Mouse (Mus musculus): Measurements from ENCODE around the gene Atpif1.
"Not testable (repeated sequence)": the region's sequence is repeated elsewhere in the genome, so short reads cannot be mapped to it uniquely, and the experiment has no call there.

Gene Atpif1

DNA sequence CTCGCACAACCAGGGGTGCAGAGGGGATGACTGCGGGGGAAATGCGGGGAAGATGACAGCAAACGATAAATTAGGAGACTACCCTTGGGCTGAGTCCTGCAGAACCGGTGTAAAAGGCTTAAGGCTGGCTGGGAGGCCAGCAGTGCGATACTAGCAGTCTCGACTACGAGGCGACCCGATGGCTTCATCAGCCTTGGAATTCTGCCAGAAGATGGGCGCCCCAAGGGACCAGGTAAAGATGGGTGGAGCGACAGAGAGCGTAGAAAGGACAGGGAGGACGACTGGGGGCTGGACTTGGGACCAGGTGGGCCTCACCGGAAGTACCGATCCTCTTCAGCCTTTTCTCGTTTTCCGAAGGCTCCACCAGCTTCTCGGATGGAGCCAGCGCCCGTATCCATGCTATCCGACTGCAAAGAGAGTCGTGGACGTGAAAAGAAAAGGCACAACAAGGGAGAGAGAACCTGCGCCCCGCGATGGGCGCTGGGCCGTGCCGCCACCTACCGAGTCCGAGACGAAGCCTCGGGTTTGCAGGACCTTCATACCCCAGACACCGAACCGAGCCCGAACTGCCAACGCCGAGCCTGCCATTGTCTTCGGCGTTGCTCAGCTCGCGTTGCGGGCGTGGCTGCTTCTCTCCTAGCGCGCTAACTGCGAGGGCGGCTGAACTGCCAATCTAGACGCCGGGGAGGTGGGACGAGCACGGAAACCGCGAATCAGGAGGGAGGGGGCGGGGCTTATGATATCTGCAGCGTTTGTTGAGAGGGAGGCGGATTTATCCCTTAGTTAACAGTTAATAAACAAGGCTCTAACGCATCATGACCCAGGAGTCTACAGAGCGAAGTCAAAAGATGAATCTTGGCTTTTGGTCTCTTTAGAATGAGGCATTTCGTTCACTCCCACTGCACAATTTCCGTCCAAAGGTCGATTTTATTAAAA lies at the start of gene Atpif1:
Gene Atpif1 (minus strand): TSS at position 679 of the 936 bp plus-strand sequence.
- in situ Hi-C loops (cut with MboI, MseI), result loop anchor here (5.0 kb wide), 1 partner anchor 104 kb away; the partner anchor contains the start of gene Eya3

DNA sequence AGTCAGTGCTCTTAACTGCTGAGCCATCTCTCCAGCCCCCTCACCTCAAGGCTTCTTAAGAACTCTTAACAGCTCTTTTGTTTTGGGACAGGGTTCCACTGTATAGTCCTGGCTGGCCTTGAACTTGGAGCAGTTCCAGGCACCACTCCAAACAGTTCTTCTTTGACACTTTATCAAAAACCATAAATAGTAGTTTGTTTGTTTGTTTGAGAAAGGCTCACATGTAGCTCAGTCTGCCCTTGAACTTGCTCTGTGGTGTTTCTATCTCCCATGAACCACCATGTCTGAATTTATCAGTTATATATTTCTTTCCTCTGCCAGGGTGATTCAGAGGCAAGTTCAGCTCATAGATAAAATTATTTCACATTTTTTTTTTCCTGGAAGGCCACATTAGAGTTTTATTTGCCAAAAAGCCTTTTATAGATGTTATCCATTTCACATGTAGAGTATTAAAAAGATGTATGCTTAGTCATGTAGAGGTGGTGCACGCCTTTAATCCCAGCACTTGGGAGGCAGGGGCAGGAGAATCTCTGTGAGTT lies 41.4 kb upstream of the Atpif1 start:
- in situ Hi-C loops (cut with MboI, MseI), result no loop called here

DNA sequence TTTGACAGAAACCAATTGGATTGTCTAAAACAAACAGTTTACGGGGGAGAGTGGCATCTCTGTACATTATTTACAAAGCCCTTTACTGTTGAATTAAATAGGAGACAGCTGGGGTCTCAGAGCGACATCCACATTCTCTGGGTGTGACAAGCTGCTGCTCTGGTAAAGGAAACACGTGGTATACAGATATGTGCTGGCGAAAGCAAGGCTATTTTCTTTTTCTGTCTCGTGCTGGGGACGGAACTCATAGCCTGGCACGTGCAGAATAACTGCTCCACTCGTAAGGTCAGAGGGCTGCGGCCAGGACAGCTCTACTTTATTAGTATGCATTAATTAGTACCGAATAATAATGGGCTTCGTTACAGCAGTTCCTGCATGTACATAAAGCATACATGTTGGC lies 39.9 kb upstream of the Atpif1 start:
- in situ Hi-C loops (cut with MboI, MseI), result no loop called here

DNA sequence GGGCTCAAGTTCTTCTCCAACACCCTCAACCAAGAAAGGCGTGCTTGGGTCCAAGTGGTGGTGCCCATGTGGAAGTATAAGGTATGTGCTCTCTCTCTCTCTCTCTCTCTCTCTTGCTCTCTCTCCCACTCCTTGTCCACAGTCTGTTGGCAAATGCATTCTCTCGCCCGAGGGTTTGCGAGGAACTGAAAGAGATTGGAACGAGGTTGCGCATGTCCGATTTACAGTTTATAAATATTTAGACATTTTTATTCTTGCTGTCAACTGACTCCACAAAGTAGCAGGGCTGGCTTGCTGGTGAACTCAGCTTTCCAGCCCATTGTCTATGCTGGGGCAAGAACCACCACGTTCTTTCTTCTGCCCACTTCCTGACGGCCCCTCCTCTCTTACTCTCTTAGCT lies 37.7 kb upstream of the Atpif1 start:
- in situ Hi-C loops (cut with MboI, MseI), result no loop called here

GRCm38 (mm10) chr4:132569115-132569514 lies 35.7 kb upstream of the Atpif1 start:
- in situ Hi-C loops (cut with MboI, MseI), result no loop called here

- in situ Hi-C loops (cut with MboI, MseI), result no loop called here
Observed at GRCm38 (mm10) chr4:132567361-132567779, 33.9 kb upstream of the Atpif1 start.

- in situ Hi-C loops (cut with MboI, MseI), result no loop called here
Observed at GRCm38 (mm10) chr4:132565089-132565747, 31.8 kb upstream of the Atpif1 start.

DNA sequence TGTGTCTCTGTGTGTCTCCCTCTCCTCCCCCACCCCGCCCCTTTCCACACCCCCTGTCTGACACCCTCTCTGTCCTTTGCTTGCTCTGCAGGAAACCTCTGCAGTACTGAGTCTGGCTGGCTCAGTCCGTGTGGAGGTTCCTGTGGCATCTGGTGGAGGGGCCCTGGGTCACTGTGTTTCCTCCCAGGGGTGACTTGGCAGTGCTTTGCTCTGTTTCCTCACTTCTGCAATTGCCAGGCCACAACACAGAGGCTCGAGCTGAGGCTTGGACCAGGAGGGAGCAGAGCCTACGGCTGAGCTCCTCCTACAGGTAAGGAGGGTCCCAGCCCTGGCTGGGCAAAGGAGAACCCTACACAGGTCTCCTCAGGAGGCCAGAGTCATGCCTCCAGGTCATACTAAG lies 30.5 kb upstream of the Atpif1 start, which contains the start of gene Ptafr:
Gene Ptafr (plus strand): TSS at position 103 of the 400 bp plus-strand sequence.
- in situ Hi-C loops (cut with MboI, MseI), result no loop called here

DNA sequence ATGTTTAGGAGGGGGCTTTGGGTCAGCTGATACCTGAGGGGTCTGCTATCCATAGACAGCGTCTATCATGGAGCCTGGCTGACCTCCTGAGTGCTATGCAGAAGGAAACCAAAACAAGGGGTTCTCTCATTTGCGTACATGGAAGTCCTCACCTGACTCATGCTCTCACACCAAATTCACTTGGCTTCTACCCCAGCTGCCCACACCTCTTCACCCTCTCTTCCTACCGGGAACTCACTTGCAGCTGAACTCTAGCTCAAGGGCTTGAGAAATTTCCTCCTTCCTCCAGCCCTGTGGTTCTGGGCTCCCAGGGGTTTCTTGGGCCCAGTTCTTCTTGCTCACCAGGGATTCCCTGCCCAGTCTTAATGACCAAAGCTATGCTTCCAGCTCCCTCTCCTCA lies 29.8 kb upstream of the Atpif1 start:
- in situ Hi-C loops (cut with MboI, MseI), result no loop called here

- in situ Hi-C loops (cut with MboI, MseI), result not testable (repeated sequence)
Observed at GRCm38 (mm10) chr4:132555550-132555949, 22.1 kb upstream of the Atpif1 start.

GRCm38 (mm10) chr4:132554653-132555052 lies 21.2 kb upstream of the Atpif1 start:
- in situ Hi-C loops (cut with MboI, MseI), result no loop called here

- in situ Hi-C loops (cut with MboI, MseI), result no loop called here
Observed at GRCm38 (mm10) chr4:132554221-132554620, 20.8 kb upstream of the Atpif1 start.

DNA sequence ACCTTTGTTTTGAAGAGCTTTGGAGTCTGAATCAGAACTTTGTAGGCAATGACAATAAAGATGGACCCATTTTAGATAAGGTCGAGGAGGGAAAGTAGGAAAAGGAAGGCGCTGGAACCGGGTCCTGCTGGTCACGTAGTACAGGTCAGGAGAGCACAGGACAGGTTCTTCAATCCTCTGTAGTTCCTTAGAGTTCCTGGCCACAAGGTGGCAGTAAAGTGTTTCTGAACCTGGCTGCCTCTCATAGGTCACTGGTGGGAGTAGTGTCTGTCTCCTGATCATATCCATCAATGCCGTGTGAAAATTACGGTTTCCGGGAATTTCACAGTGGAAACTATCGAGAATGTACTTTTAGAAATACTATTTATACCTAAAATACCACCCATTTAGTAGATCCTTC lies 12.4 kb upstream of the Atpif1 start:
- in situ Hi-C loops (cut with MboI, MseI), result no loop called here

DNA sequence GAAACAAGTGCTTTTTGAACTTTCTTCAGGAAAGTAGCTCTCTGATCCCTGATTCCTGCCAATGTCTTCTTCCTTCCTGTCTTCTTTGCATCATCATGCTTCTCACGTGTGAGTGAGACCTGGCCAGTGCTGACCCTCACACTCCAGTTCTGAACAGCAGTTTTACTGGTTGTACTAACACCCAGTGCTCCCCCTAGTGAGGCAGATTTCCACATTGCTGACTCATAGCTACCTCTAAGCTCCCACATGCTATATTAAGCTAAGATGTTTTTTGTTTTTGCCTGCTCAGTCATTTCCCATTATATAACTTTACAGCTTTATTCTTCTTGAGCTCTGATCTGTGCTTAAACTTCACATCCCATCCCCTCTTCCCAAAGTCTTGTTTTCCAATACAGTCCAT lies 9.3 kb upstream of the Atpif1 start:
- in situ Hi-C loops (cut with MboI, MseI), result no loop called here

GRCm38 (mm10) chr4:132541413-132541812 lies 8.0 kb upstream of the Atpif1 start:
- in situ Hi-C loops (cut with MboI, MseI), result no loop called here

DNA sequence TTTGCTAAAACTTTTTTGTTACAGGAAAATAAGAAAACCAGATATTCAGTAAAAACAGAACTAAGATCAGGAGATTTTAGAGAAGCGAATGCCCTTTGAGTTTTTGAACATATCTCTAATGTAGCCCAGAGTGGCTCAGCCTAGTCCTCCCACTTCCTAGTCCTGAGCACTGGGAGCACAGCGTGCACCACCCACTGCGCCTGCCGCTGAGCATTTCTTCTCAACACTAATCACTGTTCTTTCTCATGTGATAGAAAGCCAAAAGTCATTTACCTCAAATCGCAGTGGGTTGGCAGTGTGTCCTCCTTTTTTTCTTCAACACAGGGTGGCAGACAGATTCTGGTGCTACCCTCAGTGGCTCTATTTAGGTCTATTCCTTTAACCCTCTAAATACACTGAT lies 6.0 kb upstream of the Atpif1 start:
- in situ Hi-C loops (cut with MboI, MseI), result no loop called here

DNA sequence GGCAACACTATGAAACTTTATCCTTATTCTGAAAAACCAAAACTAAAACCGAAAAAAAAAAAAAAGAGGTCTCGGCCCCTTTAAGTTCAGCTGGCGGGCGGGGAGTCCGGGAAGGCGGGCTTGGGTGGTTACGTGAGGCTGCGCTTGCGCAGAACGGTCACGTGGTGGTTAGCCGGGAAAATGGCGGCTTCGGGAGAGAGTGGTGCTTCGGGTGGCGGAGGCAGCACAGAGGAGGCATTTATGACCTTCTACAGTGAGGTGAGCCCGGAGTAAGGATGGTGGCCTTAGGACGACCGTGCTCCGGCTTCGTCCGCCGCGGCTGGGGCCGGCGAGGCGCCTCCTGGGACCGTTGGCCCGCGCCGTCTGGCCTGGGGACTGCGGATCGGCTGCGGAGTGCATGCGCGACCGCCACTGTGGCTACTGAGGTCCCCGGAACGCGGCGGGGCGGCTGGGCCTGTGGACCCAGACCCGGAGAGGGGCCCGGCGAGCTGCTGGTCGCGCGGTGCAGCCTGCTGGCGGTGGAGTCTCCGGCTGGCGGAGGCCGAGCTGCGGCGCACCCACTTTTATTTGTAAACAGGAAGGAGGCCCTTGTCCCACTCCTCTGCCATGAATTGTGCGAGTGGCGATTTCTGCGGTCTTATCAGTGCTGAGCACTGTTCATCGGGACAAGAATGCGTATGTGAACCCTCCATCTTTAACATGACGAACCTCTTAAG lies 2.1 kb upstream of the Atpif1 start, which contains the start of gene Dnajc8:
Gene Dnajc8 (plus strand): TSS at position 145 of the 716 bp plus-strand sequence.
- in situ Hi-C loops (cut with MboI, MseI), result no loop called here

GRCm38 (mm10) chr4:132532496-132532895 lies 963 bp downstream of the Atpif1 start:
- in situ Hi-C loops (cut with MboI, MseI), result loop anchor here (5.0 kb wide), 1 partner anchor 105 kb away; the partner anchor contains the start of gene Eya3

- in situ Hi-C loops (cut with MboI, MseI), result loop anchor here (5.0 kb wide), 1 partner anchor 107 kb away; the partner anchor contains the start of gene Eya3
Observed at GRCm38 (mm10) chr4:132530033-132530804, 3.2 kb downstream of the Atpif1 start.

DNA sequence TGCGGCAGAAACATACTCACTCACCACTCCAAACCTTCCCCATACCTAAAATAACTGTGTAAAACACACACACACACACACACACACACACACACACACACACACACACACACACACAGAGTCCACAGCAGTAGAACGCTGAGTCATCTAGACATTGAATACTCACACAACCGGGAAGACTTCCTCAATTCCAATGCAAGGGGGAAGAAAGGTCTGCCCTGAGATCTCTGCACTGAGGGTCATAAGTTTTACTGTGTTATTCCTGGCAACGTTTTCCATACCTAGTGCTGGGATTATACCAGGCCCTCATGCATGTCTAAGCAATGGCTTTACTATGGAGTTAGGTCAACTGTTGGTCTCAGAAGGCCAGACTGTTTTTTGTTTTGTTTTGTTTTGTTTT lies 4.1 kb downstream of the Atpif1 start:
- in situ Hi-C loops (cut with MboI, MseI), result no loop called here

Data from T-helper 1 cell (primary cell).